Mouse (Mus musculus) liver, embryonic 16.5 days (tissue): ENCODE measurements around the gene Hdhd5. TPM values are rescaled to one million over a fixed set of nuclear protein-coding genes. Genes with fewer than 3 reads are reported as not detected.

ENCODE experiments used
- ATAC-seq: fragments of 200-750 bp; cut with Nextera tagmentation; 2 replicates; pipeline ENCODE4 v1.8.0; 2017; ENCODE audit warnings: low read depth, mild to moderate bottlenecking, moderate number of reproducible peaks, moderate library complexity
- H3K27ac ChIP-seq: fragments of 300-500 bp; sonication (generic); 2 replicates; pipeline ENCODE4 v1.5.1; 2014; ENCODE audit warnings: mild to moderate bottlenecking, low read length
- H3K27me3 ChIP-seq: fragments of 300-500 bp; sonication (generic); 2 replicates; pipeline ENCODE4 v1.6.1; 2014; ENCODE audit warnings: low read depth, low read length, mixed read lengths; ENCODE audit not compliant: control insufficient read depth, insufficient read depth
- H3K36me3 ChIP-seq: fragments of 300-500 bp; sonication (generic); 2 replicates; pipeline ENCODE4 v1.6.1; 2014; ENCODE audit warnings: mild to moderate bottlenecking; ENCODE audit not compliant: control insufficient read depth, insufficient read depth
- H3K4me1 ChIP-seq: fragments of 300-500 bp; sonication (generic); 2 replicates; pipeline ENCODE4 v1.6.1; 2014; ENCODE audit warnings: low read depth, low read length, mixed read lengths; ENCODE audit not compliant: control insufficient read depth
- H3K4me2 ChIP-seq: fragments of 300-500 bp; sonication (generic); 2 replicates; pipeline ENCODE4 v1.6.1; 2014; ENCODE audit warnings: low read depth, low read length, mixed read lengths
- H3K4me3 ChIP-seq: fragments of 300-500 bp; sonication (generic); 2 replicates; pipeline ENCODE4 v1.5.1; 2014; ENCODE audit warnings: low read depth, mild to moderate bottlenecking, low read length
- H3K9ac ChIP-seq: fragments of 300-500 bp; sonication (generic); 2 replicates; pipeline ENCODE4 v1.6.1; 2014; ENCODE audit warnings: low read depth, low read length
- H3K9me3 ChIP-seq: fragments of 300-500 bp; sonication (generic); replicated peaks from 2 replicates; pipeline ENCODE4 v1.6.1; 2016; ENCODE audit warnings: low read length; ENCODE audit not compliant: control insufficient read depth
- WGBS: fragments of 180-500 bp; shearing (Covaris S2); extraction: QIAGEN DNeasy Blood & Tissue Kit; methylation state at CpG from one replicate; pipeline ENCODE4 v1.1.7; 2014; ENCODE audit not compliant: insufficient replicate concordance; 5-methylcytosine and 5-hydroxymethylcytosine counted together
- polyA plus RNA-seq: library from polyadenylated mRNA; unstranded; fragments of >200 nt; fragmentation: Nextera tagmentation; extraction: Ambion mirVana; gene quantifications from 2 replicates; pipeline ENCODE4 v1.2.1, GENCODE M21; 2015

The Hdhd5 gene
- polyA plus RNA-seq, 1 experiment from 2014 or later: 9.5 TPM

- no peak overlapping the region for H3K4me3 ChIP-seq
- H3K36me3 ChIP-seq: no peaks in the 10 kb centered on the region
- H3K4me1 ChIP-seq: peaks cover 20% of the 10 kb centered on the region
- WGBS: 41% methylated on average over 8 of the region's 8 CpGs
- H3K27me3 ChIP-seq: no peaks in the 10 kb centered on the region
- no peaks in the 10 kb centered on the region for H3K9me3 ChIP-seq
- ATAC-seq: no peak
- H3K27ac ChIP-seq: peak overlapping the region; percentile 47
- 0 out of 2 replicates have a peak overlapping the region, but pooled peaks have one; percentile 13 for H3K9ac ChIP-seq
- H3K4me2 ChIP-seq: peak overlapping the region; percentile 36
These were observed 25.5 kb upstream of the Hdhd5 start for GRCm38 (mm10) chr6:120556641-120557040.

GRCm38 (mm10) chr6:120555983-120556567 is 25.0 kb upstream of the Hdhd5 start:
- H3K36me3 ChIP-seq: no peaks in the 10 kb centered on the region
- H3K27me3 ChIP-seq: no peaks in the 10 kb centered on the region
- H3K9ac ChIP-seq: 0 out of 2 replicates have a peak overlapping the region, but pooled peaks have one; percentile 13
- WGBS: 23% methylated on average over 6 of the region's 6 CpGs
- no peak overlapping the region for H3K4me3 ChIP-seq
- H3K4me2 ChIP-seq: peak overlapping the region; percentile 36
- H3K4me1 ChIP-seq: peaks cover 20% of the 10 kb centered on the region
- H3K9me3 ChIP-seq: no peaks in the 10 kb centered on the region
- ATAC-seq: peak; percentile 95
- H3K27ac ChIP-seq: peak overlapping the region; percentile 70

- Histone ChIP-seq H3K4me2 (no peak overlapping the region), H3K27me3 (no peaks in the 10 kb centered on the region), H3K4me3 (no peak overlapping the region), H3K36me3 (no peaks in the 10 kb centered on the region), H3K27ac (no peak overlapping the region; the same call in 1 of the 2 replicates), H3K4me1 (peaks cover 26% of the 10 kb centered on the region), H3K9me3 (no peaks in the 10 kb centered on the region), H3K9ac (no peak overlapping the region)
- ATAC-seq: 0 out of 2 replicates have a peak, but pooled peaks have one; percentile 35
- WGBS: 32% methylated on average over 1 of the region's 1 CpGs
These were observed 24.0 kb upstream of the Hdhd5 start for GRCm38 (mm10) chr6:120555152-120555551.

GRCm38 (mm10) chr6:120550173-120550572 is 19.1 kb upstream of the Hdhd5 start:
- peaks cover 9% of the 10 kb centered on the region for H3K4me1 ChIP-seq
- no peaks in the 10 kb centered on the region for H3K36me3 ChIP-seq
- H3K27ac ChIP-seq: no peak overlapping the region
- H3K9me3 ChIP-seq: no peaks in the 10 kb centered on the region
- WGBS: 32% methylated on average over 2 of the region's 2 CpGs
- H3K9ac ChIP-seq: no peak overlapping the region
- H3K4me3 ChIP-seq: no peak overlapping the region
- H3K4me2 ChIP-seq: no peak overlapping the region
- no peak for ATAC-seq
- H3K27me3 ChIP-seq: no peaks in the 10 kb centered on the region

DNA sequence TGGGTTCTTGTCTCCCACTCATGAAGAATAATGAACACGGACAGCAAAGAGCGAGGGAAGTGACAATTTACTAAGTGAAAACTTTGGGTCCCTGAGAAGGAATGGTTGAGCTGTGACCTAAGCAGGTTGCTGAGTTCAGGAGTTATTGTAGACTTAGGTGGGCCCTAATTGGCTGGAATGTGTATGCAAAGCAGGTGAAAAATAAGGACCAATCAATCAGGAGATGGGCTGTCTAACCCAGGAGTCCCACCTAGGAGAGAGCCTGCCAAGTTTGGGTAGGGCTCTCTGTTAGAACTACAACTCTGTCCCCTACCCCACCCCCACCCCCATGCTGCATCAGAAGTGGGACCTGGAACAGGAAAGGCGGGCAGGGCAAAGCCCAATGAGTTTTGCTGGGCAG is 17.5 kb upstream of the Hdhd5 start:
- ATAC-seq: no peak
- no peaks in the 10 kb centered on the region for H3K9me3 ChIP-seq
- H3K27ac ChIP-seq: no peak overlapping the region
- H3K4me3 ChIP-seq: no peak overlapping the region
- WGBS: 80% methylated on average over 3 of the region's 3 CpGs
- H3K4me2 ChIP-seq: no peak overlapping the region
- no peak overlapping the region for H3K9ac ChIP-seq
- H3K27me3 ChIP-seq: no peaks in the 10 kb centered on the region
- H3K4me1 ChIP-seq: peaks cover 6% of the 10 kb centered on the region
- H3K36me3 ChIP-seq: no peaks in the 10 kb centered on the region

DNA sequence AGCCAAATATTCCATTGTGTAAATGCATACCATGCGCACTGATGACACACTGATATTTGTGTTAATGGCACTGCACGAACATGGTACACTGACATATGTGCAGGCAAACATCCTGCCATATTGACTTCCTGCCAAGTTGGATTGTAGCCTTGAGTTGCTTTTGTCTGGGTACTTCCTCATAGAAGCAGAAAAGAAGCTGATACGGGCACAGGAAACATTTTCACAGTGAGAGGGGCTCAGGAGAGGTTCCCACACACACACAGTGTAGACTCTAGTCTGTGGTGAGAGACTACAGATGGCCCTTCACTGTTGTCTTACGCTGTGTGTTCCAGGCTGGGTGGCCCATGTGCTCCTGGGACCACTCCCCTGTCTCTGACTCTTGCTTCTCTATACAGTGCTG is 15.9 kb upstream of the Hdhd5 start:
- no peak overlapping the region for H3K4me3 ChIP-seq
- H3K27ac ChIP-seq: no peak overlapping the region
- H3K36me3 ChIP-seq: no peaks in the 10 kb centered on the region
- H3K27me3 ChIP-seq: no peaks in the 10 kb centered on the region
- H3K9me3 ChIP-seq: no peaks in the 10 kb centered on the region
- 58% methylated on average over 4 of the region's 4 CpGs for WGBS
- H3K4me2 ChIP-seq: no peak overlapping the region
- peaks cover 6% of the 10 kb centered on the region for H3K4me1 ChIP-seq
- no peak overlapping the region for H3K9ac ChIP-seq
- ATAC-seq: no peak

GRCm38 (mm10) chr6:120546292-120546691 is 15.2 kb upstream of the Hdhd5 start:
- no peaks in the 10 kb centered on the region for H3K9me3 ChIP-seq
- ATAC-seq: no peak
- H3K27me3 ChIP-seq: no peaks in the 10 kb centered on the region
- H3K36me3 ChIP-seq: no peaks in the 10 kb centered on the region
- no peak overlapping the region for H3K9ac ChIP-seq
- H3K4me3 ChIP-seq: no peak overlapping the region
- no peak overlapping the region for H3K4me2 ChIP-seq
- WGBS: 74% methylated on average over 3 of the region's 3 CpGs
- H3K27ac ChIP-seq: no peak overlapping the region
- H3K4me1 ChIP-seq: peaks cover 7% of the 10 kb centered on the region

- H3K36me3 ChIP-seq: no peaks in the 10 kb centered on the region
- H3K9ac ChIP-seq: no peak overlapping the region
- no peak for ATAC-seq
- peaks cover 10% of the 10 kb centered on the region for H3K4me1 ChIP-seq
- no peak overlapping the region for H3K4me2 ChIP-seq
- WGBS: 7% methylated on average over 1 of the region's 1 CpGs
- H3K9me3 ChIP-seq: no peaks in the 10 kb centered on the region
- H3K4me3 ChIP-seq: no peak overlapping the region
- no peaks in the 10 kb centered on the region for H3K27me3 ChIP-seq
- no peak overlapping the region for H3K27ac ChIP-seq
These were observed 10.9 kb upstream of the Hdhd5 start for GRCm38 (mm10) chr6:120542061-120542460.

DNA sequence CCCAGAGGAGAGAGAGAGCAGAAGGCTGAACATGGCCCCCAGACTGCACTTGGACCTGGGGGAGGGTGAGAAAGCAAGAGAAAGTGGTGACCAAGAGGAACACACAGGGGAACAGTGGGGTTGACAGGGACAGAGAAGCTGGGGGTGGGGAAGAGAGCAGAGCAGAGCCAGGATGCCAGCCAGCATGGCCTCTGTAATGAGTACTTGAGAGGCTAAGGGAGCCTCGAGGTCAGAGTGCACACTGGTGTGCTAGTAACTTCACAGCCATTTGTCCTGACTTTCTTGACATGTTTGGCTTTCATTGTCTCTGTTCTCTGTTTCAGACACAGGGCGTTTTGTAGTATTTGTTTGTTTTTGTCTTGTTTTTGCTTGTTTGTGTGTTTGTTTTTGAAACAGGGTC is 10.3 kb upstream of the Hdhd5 start:
- Histone ChIP-seq H3K4me2 (no peak overlapping the region), H3K9me3 (no peaks in the 10 kb centered on the region), H3K27me3 (no peaks in the 10 kb centered on the region), H3K9ac (no peak overlapping the region), H3K36me3 (no peaks in the 10 kb centered on the region), H3K4me1 (peaks cover 10% of the 10 kb centered on the region), H3K27ac (no peak overlapping the region), H3K4me3 (no peak overlapping the region)
- no peak for ATAC-seq
- 50% methylated on average over 2 of the region's 2 CpGs for WGBS
